Mouse (Mus musculus) kidney, adult 2 months (tissue): ENCODE measurements around the gene Ddr2.

Experiments used
- CTCF ChIP-seq: fragments of 200-500 bp; conservative IDR thresholded peaks from 2 replicates; pipeline ENCODE4 v1.5.1; 2011; ENCODE audit warnings: low read depth, mild to moderate bottlenecking, control low read depth, low read length, moderate library complexity, mixed read lengths; ENCODE audit not compliant: insufficient read depth, insufficient read length
- POLR2A ChIP-seq: fragments of 200-500 bp; IDR thresholded peaks from one replicate; pipeline ENCODE4 v1.6.1; 2011; ENCODE audit warnings: low read depth, low read length, control low read depth

DNA sequence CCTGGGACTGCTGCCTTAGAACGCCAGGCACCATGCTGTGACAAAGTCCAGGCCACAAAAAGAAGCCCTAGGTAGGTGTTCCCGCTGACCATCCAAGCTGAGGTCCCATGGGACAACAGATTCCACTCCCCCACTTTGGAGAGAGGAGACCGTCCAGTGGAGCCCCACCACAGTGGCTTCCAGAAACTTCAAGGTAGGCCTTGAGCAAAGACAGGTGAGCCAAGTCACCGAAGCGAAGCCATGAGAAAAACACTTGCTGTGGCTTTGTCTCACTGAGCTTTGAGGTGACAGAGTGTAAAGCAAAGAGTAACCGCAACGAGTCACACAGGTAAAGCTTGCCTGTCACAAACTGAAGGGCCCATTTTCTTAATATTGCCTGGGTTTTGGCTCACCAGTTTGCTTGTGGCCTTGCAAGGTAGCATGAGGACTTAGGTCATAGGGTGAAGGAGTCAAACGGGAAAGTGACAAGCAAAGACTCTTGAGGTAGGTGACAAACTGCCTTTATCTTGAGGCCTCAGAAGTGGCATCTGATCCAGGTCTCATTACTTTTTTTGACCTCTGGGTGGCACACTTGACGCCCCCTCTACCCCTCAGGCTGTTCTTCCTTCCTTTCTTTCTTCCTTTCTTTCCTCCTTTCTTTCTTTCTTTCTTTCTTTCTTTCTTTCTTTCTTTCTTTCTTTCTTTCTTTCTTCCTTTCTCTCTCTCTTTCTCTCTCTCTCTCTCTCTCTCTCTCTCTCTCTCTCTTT lies 65.7 kb downstream of the Ddr2 start:
- TF ChIP-seq CTCF (no peak), POLR2A (no peak)
